Mouse (Mus musculus): ENCODE results near the gene Myoz1. TPM values are rescaled to one million over a fixed set of nuclear protein-coding genes. Genes with fewer than 3 reads are reported as not detected.

Gene Myoz1
- polyA plus RNA-seq, 1 experiment from 2014 or later = not detected

DNA sequence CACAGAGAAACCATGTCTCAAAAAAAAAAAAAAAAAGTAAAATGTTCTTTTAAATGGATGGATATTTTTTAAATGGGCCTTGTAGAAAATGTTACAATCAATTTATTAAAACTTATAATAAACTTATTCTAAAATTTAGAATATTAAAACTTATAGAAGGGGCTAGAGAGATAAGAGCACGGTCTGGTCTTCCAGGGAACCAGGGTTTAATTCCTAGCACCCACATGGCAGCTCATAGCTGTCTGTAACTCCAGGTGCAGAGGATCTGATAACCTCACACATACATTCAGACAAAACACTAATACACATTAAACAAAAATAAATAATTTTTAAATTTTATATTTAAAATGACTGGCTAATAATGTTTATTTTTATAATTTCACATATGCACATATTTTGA, 55.1 kb downstream of the Myoz1 start:
- no peaks in the 10 kb centered on the region for H3K36me3 ChIP-seq (ENCODE audit: control insufficient read depth, insufficient read depth, low read length)
- no peak for ATAC-seq (replicated peaks; ENCODE audit: low FRiP score)
- no peak for DNase-seq (ENCODE audit: low spot score)
- no peaks in the 10 kb centered on the region for H3K9me3 ChIP-seq (ENCODE audit: control insufficient read depth, low read length)
- H3K4me1 ChIP-seq (replicated peaks; ENCODE audit: control insufficient read depth, insufficient read depth, low read length) = no peaks in the 10 kb centered on the region
- no peak overlapping the region for H3K9ac ChIP-seq (ENCODE audit: low read length)
- H3K27me3 ChIP-seq (ENCODE audit: control insufficient read depth, insufficient read depth, low read length) = no peaks in the 10 kb centered on the region
- no peak overlapping the region for H3K27ac ChIP-seq (ENCODE audit: low read depth, low read length)
- no peak overlapping the region for H3K4me3 ChIP-seq (ENCODE audit: low read depth, low read length)
- 85% methylated on average over 1 of the region's 1 CpGs for WGBS
- H3K4me2 ChIP-seq (ENCODE audit: low read depth, low read length, severe bottlenecking) = no peak overlapping the region

DNA sequence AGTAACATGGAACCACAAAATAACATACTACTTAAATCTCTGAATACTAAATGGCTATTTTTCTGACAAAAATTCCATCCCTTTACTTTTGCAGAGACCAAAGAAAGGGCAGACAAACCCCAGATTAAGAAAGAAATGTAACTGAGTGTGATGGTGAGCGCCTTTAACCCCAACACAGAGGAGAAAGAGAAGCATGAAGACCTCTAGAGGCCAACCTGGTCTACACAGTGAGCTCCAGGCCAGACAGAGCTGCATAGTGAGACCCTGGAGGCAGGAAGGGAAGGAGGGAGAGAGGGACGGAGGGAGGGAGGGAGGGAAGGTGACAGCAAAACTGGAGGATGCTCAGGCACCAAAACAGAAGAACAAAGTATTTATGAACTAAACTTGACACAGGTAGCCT, 56.1 kb downstream of the Myoz1 start:
- H3K36me3 ChIP-seq (ENCODE audit: control insufficient read depth, insufficient read depth, low read length) = no peaks in the 10 kb centered on the region
- ATAC-seq (replicated peaks; ENCODE audit: low FRiP score) = no peak
- DNase-seq (ENCODE audit: low spot score) = no peak
- no peak overlapping the region for H3K27ac ChIP-seq (ENCODE audit: low read depth, low read length)
- 0 out of 2 replicates have a peak, but pooled peaks cover 6% of the 10 kb centered on the region for H3K4me1 ChIP-seq (replicated peaks; ENCODE audit: control insufficient read depth, insufficient read depth, low read length)
- H3K27me3 ChIP-seq (ENCODE audit: control insufficient read depth, insufficient read depth, low read length) = no peaks in the 10 kb centered on the region
- no peaks in the 10 kb centered on the region for H3K9me3 ChIP-seq (ENCODE audit: control insufficient read depth, low read length)
- WGBS = 48% methylated on average over 2 of the region's 2 CpGs
- H3K4me2 ChIP-seq (ENCODE audit: low read depth, low read length, severe bottlenecking) = no peak overlapping the region
- no peak overlapping the region for H3K4me3 ChIP-seq (ENCODE audit: low read depth, low read length)
- H3K9ac ChIP-seq (ENCODE audit: low read length) = no peak overlapping the region

GRCm38 (mm10) chr14:20599542-20599941, 56.8 kb downstream of the Myoz1 start:
- WGBS = 90% methylated on average over 2 of the region's 2 CpGs
- Histone ChIP-seq H3K27ac (ENCODE audit: low read depth, low read length) (no peak overlapping the region), H3K4me2 (ENCODE audit: low read depth, low read length, severe bottlenecking) (no peak overlapping the region), H3K4me3 (ENCODE audit: low read depth, low read length) (no peak overlapping the region), H3K36me3 (ENCODE audit: control insufficient read depth, insufficient read depth, low read length) (no peaks in the 10 kb centered on the region), H3K27me3 (ENCODE audit: control insufficient read depth, insufficient read depth, low read length) (no peaks in the 10 kb centered on the region), H3K9ac (ENCODE audit: low read length) (no peak overlapping the region), H3K4me1 (replicated peaks; ENCODE audit: control insufficient read depth, insufficient read depth, low read length) (0 out of 2 replicates have a peak, but pooled peaks cover 6% of the 10 kb centered on the region), H3K9me3 (ENCODE audit: control insufficient read depth, low read length) (no peaks in the 10 kb centered on the region)
- ATAC-seq (replicated peaks; ENCODE audit: low FRiP score) = no peak
- no peak for DNase-seq (ENCODE audit: low spot score)

Small RNA genes within 50 kb of the gene (microRNA-seq; reads per million reads assigned to microRNA genes)
- not detected for gene Mir6946 (ENCODE audit: insufficient number of aligned reads)

Other genes with a start within 250 kb of the Myoz1 start
- 0.24 and 0.64 TPM in 2 replicates for gene Cfap70, start 204.3 kb downstream of the Myoz1 start, polyA plus RNA-seq (2014; fragmentation: Nextera tagmentation; extraction: Ambion mirVana)
- gene Anxa7, start 176.4 kb downstream of the Myoz1 start, polyA plus RNA-seq (2014; fragmentation: Nextera tagmentation; extraction: Ambion mirVana) = 12.8 and 14.6 TPM in 2 replicates
- gene Mss51, start 159.6 kb downstream of the Myoz1 start, polyA plus RNA-seq (2014; fragmentation: Nextera tagmentation; extraction: Ambion mirVana) = 1.1 and 1.4 TPM in 2 replicates
- gene Ppp3cb, start 110.0 kb downstream of the Myoz1 start, polyA plus RNA-seq (2014; fragmentation: Nextera tagmentation; extraction: Ambion mirVana) = 61.5 and 69.1 TPM in 2 replicates
- gene Usp54, start 15.5 kb downstream of the Myoz1 start, polyA plus RNA-seq (2014; fragmentation: Nextera tagmentation; extraction: Ambion mirVana) = 20.8 and 21.0 TPM in 2 replicates
- gene Synpo2l, start 11.8 kb upstream of the Myoz1 start, polyA plus RNA-seq (2014; fragmentation: Nextera tagmentation; extraction: Ambion mirVana) = 0.13 and 0.35 TPM in 2 replicates
- gene Sec24c, start 17.8 kb upstream of the Myoz1 start, polyA plus RNA-seq (2014; fragmentation: Nextera tagmentation; extraction: Ambion mirVana) = 94.5 and 98.1 TPM in 2 replicates
- 19.3 and 20.1 TPM in 2 replicates for gene Fut11, start 38.4 kb upstream of the Myoz1 start, polyA plus RNA-seq (2014; fragmentation: Nextera tagmentation; extraction: Ambion mirVana)
- 236 and 256 TPM in 2 replicates for gene Chchd1, start 46.5 kb upstream of the Myoz1 start, polyA plus RNA-seq (2014; fragmentation: Nextera tagmentation; extraction: Ambion mirVana)
- gene Zswim8, start 51.0 kb upstream of the Myoz1 start, polyA plus RNA-seq (2014; fragmentation: Nextera tagmentation; extraction: Ambion mirVana) = 31.7 and 37.3 TPM in 2 replicates
- 25.7 and 32.5 TPM in 2 replicates for gene Ndst2, start 78.0 kb upstream of the Myoz1 start, polyA plus RNA-seq (2014; fragmentation: Nextera tagmentation; extraction: Ambion mirVana)
- 46.8 and 52.0 TPM in 2 replicates for gene Camk2g, start 137.5 kb upstream of the Myoz1 start, polyA plus RNA-seq (2014; fragmentation: Nextera tagmentation; extraction: Ambion mirVana)
- 0.25 and 0.31 TPM in 2 replicates for gene Plau, start 180.1 kb upstream of the Myoz1 start, polyA plus RNA-seq (2014; fragmentation: Nextera tagmentation; extraction: Ambion mirVana)